Mouse (Mus musculus) monocyte, adult 5-6 weeks (primary cell): ENCODE results near the gene P4ha2. TPM values are rescaled to one million over a fixed set of nuclear protein-coding genes. Genes with fewer than 3 reads are reported as not detected.

Source experiments
- ATAC-seq: fragments of 153-309, 156-312 bp; replicated peaks from 2 replicates; pipeline ENCODE4 v1.8.0; 2017; ENCODE audit warnings: mild to moderate bottlenecking; ENCODE audit not compliant: low TSS enrichment, insufficient number of reproducible peaks, severe bottlenecking, poor library complexity, low FRiP score
- total RNA-seq: library from RNA; stranded (forward); fragments of 200-1000, 200-491, 200-594 nt; gene quantifications from 3 replicates; pipeline ENCODE4 v1.2.3, GENCODE M21; 2017

Gene P4ha2
- total RNA-seq, 1 experiment from 2014 or later: not detected

GRCm38 (mm10) chr11:54067318-54067995 is 32.4 kb upstream of the P4ha2 start:
- no peak for ATAC-seq

- peak; percentile 10; the same call in 1 of the 2 replicates for ATAC-seq
Observed at GRCm38 (mm10) chr11:54067996-54068519, 31.8 kb upstream of the P4ha2 start.

- no peak for ATAC-seq
Observed at GRCm38 (mm10) chr11:54068520-54069371, 31.1 kb upstream of the P4ha2 start, which contains the start of gene Pdlim4. Gene Pdlim4 (minus strand): TSS chr11:54069014.

- no peak for ATAC-seq
Observed at GRCm38 (mm10) chr11:54071726-54072445, 28.0 kb upstream of the P4ha2 start.

- no peak for ATAC-seq
Observed at GRCm38 (mm10) chr11:54073291-54073690, 26.6 kb upstream of the P4ha2 start.

- ATAC-seq: no peak
Observed at GRCm38 (mm10) chr11:54075353-54075752, 24.5 kb upstream of the P4ha2 start.

GRCm38 (mm10) chr11:54076101-54076500 is 23.8 kb upstream of the P4ha2 start:
- ATAC-seq: no peak

- no peak for ATAC-seq
Observed at GRCm38 (mm10) chr11:54080435-54080834, 19.5 kb upstream of the P4ha2 start.

GRCm38 (mm10) chr11:54082725-54083124 is 17.2 kb upstream of the P4ha2 start:
- no peak for ATAC-seq

GRCm38 (mm10) chr11:54084976-54085375 is 14.9 kb upstream of the P4ha2 start:
- no peak for ATAC-seq

- ATAC-seq: no peak
Observed at GRCm38 (mm10) chr11:54085816-54086215, 14.1 kb upstream of the P4ha2 start.

GRCm38 (mm10) chr11:54088253-54088946 is 11.5 kb upstream of the P4ha2 start:
- ATAC-seq: 0 out of 2 replicates have a peak, but pooled peaks have one; percentile 3

- peak; percentile 63 for ATAC-seq
Observed at GRCm38 (mm10) chr11:54088947-54089317, 11.0 kb upstream of the P4ha2 start.

GRCm38 (mm10) chr11:54090091-54090879 is 9.6 kb upstream of the P4ha2 start:
- no peak for ATAC-seq

GRCm38 (mm10) chr11:54091726-54092125 is 8.2 kb upstream of the P4ha2 start:
- peak; percentile 86 for ATAC-seq

- ATAC-seq: 0 out of 2 replicates have a peak, but pooled peaks have one; percentile 1
Observed at GRCm38 (mm10) chr11:54092188-54092587, 7.7 kb upstream of the P4ha2 start.

- no peak for ATAC-seq
Observed at GRCm38 (mm10) chr11:54093000-54093399, 6.9 kb upstream of the P4ha2 start.
